Mouse (Mus musculus) cerebellum, adult 2 months (tissue): ENCODE data around the gene Aldh5a1.

Experiments used
- CTCF ChIP-seq: fragments of 200-500 bp; IDR thresholded peaks from 2 replicates; pipeline ENCODE4 v1.5.1; 2011; ENCODE audit warnings: low read depth, mild to moderate bottlenecking, control low read depth, low read length, moderate library complexity, borderline replicate concordance; ENCODE audit not compliant: insufficient read depth
- POLR2A ChIP-seq: fragments of 200-500 bp; IDR thresholded peaks from 2 replicates; pipeline ENCODE4 v1.6.1; 2011; ENCODE audit warnings: low read length, control low read depth, borderline replicate concordance; ENCODE audit not compliant: insufficient read depth

DNA sequence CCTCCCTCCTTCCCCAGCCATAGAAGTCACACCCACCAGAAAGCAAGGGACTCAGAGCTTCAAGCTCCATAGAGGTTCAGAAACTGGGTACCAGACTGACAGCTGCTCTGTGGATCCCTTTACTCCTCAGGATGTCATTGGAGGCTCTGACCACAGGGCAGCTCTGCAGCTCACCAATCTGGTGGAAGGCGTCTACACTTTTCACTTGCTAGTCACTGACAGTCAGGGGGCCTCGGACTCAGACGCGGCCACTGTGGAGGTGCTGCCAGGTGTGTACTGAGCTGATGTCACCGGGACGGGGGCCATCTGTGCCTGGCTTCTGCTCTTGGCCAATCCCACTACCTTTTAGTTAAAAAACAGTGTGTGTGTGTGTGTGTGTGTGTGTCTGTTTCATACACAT, 55.0 kb downstream of the Aldh5a1 start:
- no peak for TF ChIP-seq CTCF
- TF ChIP-seq POLR2A = no peak
